Mouse (Mus musculus): Measurements from ENCODE around the gene Ncf2. TPM values are rescaled to one million over a fixed set of nuclear protein-coding genes. Genes with fewer than 3 reads are reported as not detected.
"Not testable (repeated sequence)": the region's sequence is repeated elsewhere in the genome, so short reads cannot be mapped to it uniquely, and the experiment has no call there.

The Ncf2 gene
- 6.7 and 7.8 TPM in 2 replicates for polyA plus RNA-seq (2015; fragmentation: Nextera tagmentation; extraction: Ambion mirVana)

GRCm38 (mm10) chr1:152799897-152800296, at the start of gene Ncf2:
TSS of gene Ncf2 (plus strand) at chr1:152800194.
- Histone ChIP-seq H3K9ac (replicated peaks; ENCODE audit: low read length) (peak within 1 kb of the TSS; percentile 13; the same call in 1 of the 2 replicates), H3K4me1 (ENCODE audit: insufficient read depth, low read length) (peaks cover 11% of the 10 kb centered on the region), H3K4me2 (replicated peaks; ENCODE audit: low read depth, low read length) (no peak within 1 kb of the TSS; the same call in 1 of the 2 replicates), H3K4me3 (ENCODE audit: low read length) (no peak within 1 kb of the TSS), H3K36me3 (ENCODE audit: insufficient read depth, low read length) (no peaks in the 10 kb centered on the region), H3K9me3 (ENCODE audit: low read length) (no peaks in the 10 kb centered on the region), H3K27me3 (ENCODE audit: insufficient read depth, low read length) (no peaks in the 10 kb centered on the region), H3K27ac (ENCODE audit: low read length) (peak within 1 kb of the TSS; percentile 71)
- 6% methylated on average over 2 of the region's 2 CpGs for WGBS
- peak; percentile 96 for ATAC-seq (ENCODE audit: low FRiP score, low TSS enrichment)

GRCm38 (mm10) chr1:152750312-152750965, 49.6 kb upstream of the Ncf2 start, which contains the start of gene Apobec4:
TSS of gene Apobec4 (plus strand) at chr1:152750551.
- H3K27ac ChIP-seq (ENCODE audit: low read length): no peak within 1 kb of the TSS
- 71% methylated on average over 13 of the region's 13 CpGs for WGBS
- no peaks in the 10 kb centered on the region for H3K4me1 ChIP-seq (ENCODE audit: insufficient read depth, low read length)
- no peak for ATAC-seq (ENCODE audit: low FRiP score, low TSS enrichment)
- H3K36me3 ChIP-seq (ENCODE audit: insufficient read depth, low read length): no peaks in the 10 kb centered on the region
- no peaks in the 10 kb centered on the region for H3K27me3 ChIP-seq (ENCODE audit: insufficient read depth, low read length)
- H3K4me3 ChIP-seq (ENCODE audit: low read length): no peak within 1 kb of the TSS
- H3K9ac ChIP-seq (replicated peaks; ENCODE audit: low read length): no peak within 1 kb of the TSS
- no peaks in the 10 kb centered on the region for H3K9me3 ChIP-seq (ENCODE audit: low read length)
- H3K4me2 ChIP-seq (replicated peaks; ENCODE audit: low read depth, low read length): no peak within 1 kb of the TSS

GRCm38 (mm10) chr1:152761791-152762190, 38.2 kb upstream of the Ncf2 start:
- H3K4me2 ChIP-seq (replicated peaks; ENCODE audit: low read depth, low read length): no peak overlapping the region
- no peak overlapping the region for H3K9ac ChIP-seq (replicated peaks; ENCODE audit: low read length)
- H3K4me3 ChIP-seq (ENCODE audit: low read length): no peak overlapping the region
- no peak overlapping the region for H3K27ac ChIP-seq (ENCODE audit: low read length)
- 84% methylated on average over 2 of the region's 2 CpGs for WGBS
- H3K27me3 ChIP-seq (ENCODE audit: insufficient read depth, low read length): peaks cover 9% of the 10 kb centered on the region
- no peaks in the 10 kb centered on the region for H3K9me3 ChIP-seq (ENCODE audit: low read length)
- no peaks in the 10 kb centered on the region for H3K36me3 ChIP-seq (ENCODE audit: insufficient read depth, low read length)
- no peak for ATAC-seq (ENCODE audit: low FRiP score, low TSS enrichment)
- peaks cover 6% of the 10 kb centered on the region; the same call in 1 of the 2 replicates for H3K4me1 ChIP-seq (ENCODE audit: insufficient read depth, low read length)

GRCm38 (mm10) chr1:152766032-152766772, 33.8 kb upstream of the Ncf2 start, which contains the start of the genes Rgl1 and Arpc5:
TSS of gene Rgl1 (minus strand) at chr1:152766351.
TSS of gene Arpc5 (plus strand) at chr1:152766542.
- under 1% methylated on average over 85 of the region's 86 CpGs for WGBS
- Histone ChIP-seq H3K27ac (ENCODE audit: low read length) (peak within 1 kb of the TSS; percentile 89), H3K4me2 (replicated peaks; ENCODE audit: low read depth, low read length) (peak within 1 kb of the TSS; percentile 97), H3K9ac (replicated peaks; ENCODE audit: low read length) (peak within 1 kb of the TSS; percentile 97), H3K36me3 (ENCODE audit: insufficient read depth, low read length) (peaks cover 11% of the 10 kb centered on the region), H3K9me3 (ENCODE audit: low read length) (no peaks in the 10 kb centered on the region), H3K4me1 (ENCODE audit: insufficient read depth, low read length) (peaks cover 12% of the 10 kb centered on the region; the same call in 1 of the 2 replicates), H3K27me3 (ENCODE audit: insufficient read depth, low read length) (peaks cover 9% of the 10 kb centered on the region), H3K4me3 (ENCODE audit: low read length) (peak within 1 kb of the TSS; percentile 98)
- ATAC-seq (ENCODE audit: low FRiP score, low TSS enrichment): peak; percentile 99

- 1% methylated on average over 60 of the region's 60 CpGs for WGBS
- Histone ChIP-seq H3K4me2 (replicated peaks; ENCODE audit: low read depth, low read length) (peak overlapping the region; percentile 97), H3K27me3 (ENCODE audit: insufficient read depth, low read length) (peaks cover 9% of the 10 kb centered on the region), H3K9ac (replicated peaks; ENCODE audit: low read length) (peak overlapping the region; percentile 97), H3K36me3 (ENCODE audit: insufficient read depth, low read length) (peaks cover 16% of the 10 kb centered on the region), H3K4me3 (ENCODE audit: low read length) (peak overlapping the region; percentile 98), H3K4me1 (ENCODE audit: insufficient read depth, low read length) (peaks cover 12% of the 10 kb centered on the region; the same call in 1 of the 2 replicates), H3K9me3 (ENCODE audit: low read length) (no peaks in the 10 kb centered on the region), H3K27ac (ENCODE audit: low read length) (peak overlapping the region; percentile 89)
- ATAC-seq (ENCODE audit: low FRiP score, low TSS enrichment): peak; percentile 72; the same call in 1 of the 2 replicates
Measured at GRCm38 (mm10) chr1:152766804-152767748, 32.9 kb upstream of the Ncf2 start.

GRCm38 (mm10) chr1:152767749-152768488, 32.1 kb upstream of the Ncf2 start:
- H3K9me3 ChIP-seq (ENCODE audit: low read length): no peaks in the 10 kb centered on the region

GRCm38 (mm10) chr1:152771016-152771415, 29.0 kb upstream of the Ncf2 start:
- no peak overlapping the region for H3K27ac ChIP-seq (ENCODE audit: low read length)
- H3K9ac ChIP-seq (replicated peaks; ENCODE audit: low read length): no peak overlapping the region
- WGBS: 90% methylated on average over 9 of the region's 9 CpGs
- H3K9me3 ChIP-seq (ENCODE audit: low read length): no peaks in the 10 kb centered on the region
- no peak for ATAC-seq (ENCODE audit: low FRiP score, low TSS enrichment)
- no peaks in the 10 kb centered on the region for H3K27me3 ChIP-seq (ENCODE audit: insufficient read depth, low read length)
- peaks cover 45% of the 10 kb centered on the region for H3K36me3 ChIP-seq (ENCODE audit: insufficient read depth, low read length)
- H3K4me1 ChIP-seq (ENCODE audit: insufficient read depth, low read length): peaks cover 6% of the 10 kb centered on the region; the same call in 1 of the 2 replicates
- no peak overlapping the region for H3K4me2 ChIP-seq (replicated peaks; ENCODE audit: low read depth, low read length)
- H3K4me3 ChIP-seq (ENCODE audit: low read length): no peak overlapping the region

More at GRCm38 (mm10) chr1:152767749-152768488, 32.1 kb upstream of the Ncf2 start:
- Histone ChIP-seq H3K27ac (ENCODE audit: low read length) (no peak overlapping the region), H3K4me3 (ENCODE audit: low read length) (peak overlapping the region; percentile 14; the same call in 1 of the 2 replicates), H3K27me3 (ENCODE audit: insufficient read depth, low read length) (peaks cover 9% of the 10 kb centered on the region), H3K36me3 (ENCODE audit: insufficient read depth, low read length) (peaks cover 22% of the 10 kb centered on the region), H3K9ac (replicated peaks; ENCODE audit: low read length) (no peak overlapping the region), H3K4me2 (replicated peaks; ENCODE audit: low read depth, low read length) (peak overlapping the region; percentile 97), H3K4me1 (ENCODE audit: insufficient read depth, low read length) (peaks cover 12% of the 10 kb centered on the region; the same call in 1 of the 2 replicates)
- ATAC-seq (ENCODE audit: low FRiP score, low TSS enrichment): no peak
- 6% methylated on average over 5 of the region's 5 CpGs for WGBS

- peaks cover 50% of the 10 kb centered on the region for H3K36me3 ChIP-seq (ENCODE audit: insufficient read depth, low read length)
- not testable (repeated sequence) for H3K27me3 ChIP-seq (ENCODE audit: insufficient read depth, low read length); H3K4me2 ChIP-seq (replicated peaks; ENCODE audit: low read depth, low read length); H3K4me3 ChIP-seq (ENCODE audit: low read length); H3K4me1 ChIP-seq (ENCODE audit: insufficient read depth, low read length); ATAC-seq (ENCODE audit: low FRiP score, low TSS enrichment); H3K9me3 ChIP-seq (ENCODE audit: low read length); H3K9ac ChIP-seq (replicated peaks; ENCODE audit: low read length); H3K27ac ChIP-seq (ENCODE audit: low read length)
- 81% methylated on average over 3 of the region's 3 CpGs for WGBS
Measured at GRCm38 (mm10) chr1:152774601-152775000, 25.4 kb upstream of the Ncf2 start.

Measured in kidney, embryonic 16.5 days (tissue).